Mouse (Mus musculus) central nervous system, embryonic 14 days (tissue): Measurements from ENCODE around the gene Glipr1. TPM values are rescaled to one million over a fixed set of nuclear protein-coding genes. Genes with fewer than 3 reads are reported as not detected.

Experiments used
- polyA plus RNA-seq: library from polyadenylated mRNA; depleted of rRNA; stranded (reverse); fragments of >200 nt; gene quantifications from 2 replicates; pipeline ENCODE4 v1.2.3, GENCODE M21; 2012; rRNA removed

Gene Glipr1
- 1.3 and 1.7 TPM in 2 replicates for polyA plus RNA-seq

DNA sequence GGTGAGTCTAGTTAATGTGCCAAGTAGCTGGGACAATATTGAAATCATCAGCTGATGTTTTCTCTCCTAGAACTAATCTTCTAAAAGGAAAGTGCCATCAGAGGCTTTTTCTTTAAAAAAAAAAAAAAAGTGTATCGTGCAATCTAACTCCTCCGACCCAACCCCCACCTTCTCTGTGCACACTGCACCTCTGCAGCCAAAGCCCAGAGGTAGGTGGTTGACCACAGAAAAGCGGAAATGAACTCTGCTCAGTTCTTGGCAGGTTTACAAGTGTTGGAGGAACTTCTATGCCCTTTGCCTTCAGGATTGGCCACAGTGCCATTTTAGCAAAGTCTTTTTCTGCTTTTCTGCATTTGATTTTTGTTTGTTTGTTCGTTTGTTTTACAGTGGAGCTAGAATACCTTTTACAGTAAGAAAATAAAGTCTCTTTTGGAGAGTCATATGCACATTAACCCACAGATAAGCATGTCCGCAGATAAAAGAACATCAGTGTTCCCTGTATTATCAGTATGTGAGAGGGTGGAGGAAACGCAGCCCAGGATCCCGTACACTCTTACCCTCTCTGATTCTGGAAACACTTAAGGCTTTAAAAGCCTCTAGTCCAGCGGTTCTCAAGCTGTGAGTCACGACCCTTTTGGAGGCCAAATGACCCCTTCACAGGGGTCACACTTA, at the start of gene Glipr1:
Gene Glipr1, minus strand, starts transcription at position 88 of the 672 bp plus-strand sequence.

DNA sequence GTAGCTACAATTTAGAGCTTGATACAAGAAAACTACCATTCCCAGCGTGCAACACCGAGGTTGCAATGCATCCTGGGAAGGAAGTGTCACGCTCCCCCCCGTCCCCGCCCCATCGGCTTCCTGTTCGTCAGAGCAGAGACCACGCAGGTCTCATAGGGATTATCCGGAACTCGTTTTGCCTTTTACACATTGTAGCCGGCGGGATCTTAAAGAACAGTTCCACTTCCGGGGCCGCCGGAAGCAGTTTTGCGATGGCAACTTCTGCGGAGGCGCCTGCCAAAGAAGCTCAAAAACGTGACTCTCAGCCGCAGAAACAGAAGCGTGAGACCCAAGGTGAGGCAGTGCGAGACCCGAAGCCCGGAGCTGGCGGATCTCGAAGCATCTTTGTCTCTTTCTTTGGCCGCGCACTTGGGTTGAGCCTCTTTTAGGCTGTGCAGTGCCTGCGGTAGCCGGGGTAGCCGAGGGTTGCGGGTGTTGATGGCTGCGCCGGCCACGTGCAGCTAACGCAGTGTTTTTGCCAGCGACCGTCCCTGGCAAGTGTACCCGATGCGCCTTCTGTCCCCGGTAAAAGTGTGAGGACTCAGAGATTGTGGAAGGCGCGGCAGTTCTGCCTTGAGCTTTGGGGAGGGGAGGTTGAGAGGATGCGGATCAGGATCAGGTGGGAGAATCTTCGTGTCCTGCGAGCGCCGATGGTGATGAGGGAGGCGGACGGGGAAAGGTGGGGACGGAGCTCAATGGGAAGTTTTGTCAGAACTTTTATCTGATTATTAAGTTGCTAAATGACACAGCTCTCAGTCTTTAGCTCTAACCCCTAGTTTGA, 29.7 kb downstream of the Glipr1 start, which contains the start of gene Krr1:
Gene Krr1, plus strand, starts transcription at position 123 of the 820 bp plus-strand sequence.

Other genes with a start within 250 kb of the Glipr1 start
- gene Krr1, start 30.0 kb downstream of the Glipr1 start, polyA plus RNA-seq: 36.0 and 37.2 TPM in 2 replicates
- gene Glipr1l1, start 57.6 kb upstream of the Glipr1 start, polyA plus RNA-seq: 0.08 TPM in 1 of 2 replicates, not detected in the other
- gene Glipr1l2, start 80.7 kb upstream of the Glipr1 start, polyA plus RNA-seq: not detected in 2 replicates
- 0.06 and 0.16 TPM in 2 replicates for gene Glipr1l3, start 157.7 kb upstream of the Glipr1 start, polyA plus RNA-seq
- 0.36 and 0.38 TPM in 2 replicates for gene Caps2, start 161.0 kb upstream of the Glipr1 start, polyA plus RNA-seq